Mouse (Mus musculus) Patski (cell line): Measurements from ENCODE around the gene Cyld. TPM values are rescaled to one million over a fixed set of nuclear protein-coding genes. Genes with fewer than 3 reads are reported as not detected.
"Not testable (repeated sequence)": the region's sequence is repeated elsewhere in the genome, so short reads cannot be mapped to it uniquely, and the experiment has no call there.

Experiments
- ATAC-seq: fragments of 100-300 bp; one replicate; pipeline ENCODE4 v1.8.0; 2021
- CTCF ChIA-PET: fragments of 350-600 bp; sonication (Branson Sonifier 250); formaldehyde crosslinking; loops from one replicate; lab custom pipeline; 2022; ENCODE audit warnings: inconsistent platforms; lab: Charles Lee
- POLR2A ChIA-PET: fragments of 350-600 bp; sonication (Branson Sonifier 250); formaldehyde crosslinking; loops from one replicate; lab custom pipeline; 2022; ENCODE audit warnings: antibody characterized with exemption, inconsistent platforms; lab: Charles Lee
- DNase-seq: peaks from one replicate; pipeline ENCODE4 v3.0.0-alpha.2; 2011; ENCODE audit warnings: low read depth, low spot score
- H3K27me3 ChIP-seq: fragments of 371-371 bp; one replicate; pipeline ENCODE4 v1.5.1; 2021
- CTCF ChIP-seq: fragments of 100-300 bp; IDR thresholded peaks from one replicate; pipeline ENCODE4 v1.5.1; 2021
- in situ Hi-C: fragments of 300-500 bp; cut with MboI; formaldehyde crosslinking; loops from 3 replicates; pipeline ENCODE4 v1.11.1; 2018; ENCODE audit warnings: low pct_unique_long_range_greater_than_20kb, mixed read lengths
- polyA plus RNA-seq: library from polyadenylated mRNA; unstranded; gene quantifications from one replicate; pipeline ENCODE4 v1.2.3, GENCODE M21; 2021

Gene Cyld
- 46.7 TPM for polyA plus RNA-seq

- no peak for TF ChIP-seq CTCF
- in situ Hi-C loops = no loop called here
- ATAC-seq = peak; percentile 99
- POLR2A ChIA-PET = no interaction called here
- H3K27me3 ChIP-seq = no peaks in the 10 kb centered on the region
- DNase-seq = peak; percentile 96
- CTCF ChIA-PET = interaction anchor here (1.2 kb wide), 1 partner anchor 59 kb away, joined by 3 read pairs; no protein-coding TSS in a partner anchor
These were observed at the start of gene Cyld for GRCm38 (mm10) chr8:88696721-88697641. Gene Cyld, plus strand, starts transcription at chr8:88697028.

GRCm38 (mm10) chr8:88648322-88648721 lies 48.5 kb upstream of the Cyld start:
- DNase-seq (no peak), ATAC-seq (no peak)
- TF ChIP-seq CTCF = no peak
- ChIA-PET POLR2A (no interaction called here), CTCF (no interaction called here)
- in situ Hi-C loops = no loop called here
- peaks cover 6% of the 10 kb centered on the region for H3K27me3 ChIP-seq

GRCm38 (mm10) chr8:88650016-88650708 lies 46.7 kb upstream of the Cyld start:
- ATAC-seq = no peak
- TF ChIP-seq CTCF = no peak
- in situ Hi-C loops = no loop called here
- DNase-seq = no peak
- H3K27me3 ChIP-seq = peaks cover 10% of the 10 kb centered on the region
- POLR2A ChIA-PET = no interaction called here
- CTCF ChIA-PET = no interaction called here

GRCm38 (mm10) chr8:88651122-88651521 lies 45.7 kb upstream of the Cyld start:
- POLR2A ChIA-PET, CTCF ChIA-PET, DNase-seq, in situ Hi-C loops, ATAC-seq: not testable (repeated sequence)
- H3K27me3 ChIP-seq = peaks cover 15% of the 10 kb centered on the region

GRCm38 (mm10) chr8:88655334-88655733 lies 41.5 kb upstream of the Cyld start:
- POLR2A ChIA-PET = no interaction called here
- no peak for ATAC-seq

GRCm38 (mm10) chr8:88659873-88660272 lies 37.0 kb upstream of the Cyld start:
- in situ Hi-C loops = no loop called here
- POLR2A ChIA-PET = no interaction called here
- CTCF ChIA-PET = interaction anchor here (1.3 kb wide), 1 partner anchor 9 kb away, joined by 3 read pairs; no protein-coding TSS in a partner anchor
- ATAC-seq = no peak
- no peak for DNase-seq
- no peak for TF ChIP-seq CTCF
- peaks cover 17% of the 10 kb centered on the region for H3K27me3 ChIP-seq

More at GRCm38 (mm10) chr8:88655334-88655733, 41.5 kb upstream of the Cyld start:
- in situ Hi-C loops = no loop called here
- H3K27me3 ChIP-seq = peaks cover 12% of the 10 kb centered on the region
- TF ChIP-seq CTCF = no peak
- DNase-seq = no peak
- CTCF ChIA-PET = no interaction called here

- POLR2A ChIA-PET = no interaction called here
- CTCF ChIA-PET = interaction anchor here (1.4 kb wide), 1 partner anchor 15 kb away, joined by 4 read pairs; no protein-coding TSS in a partner anchor
- in situ Hi-C loops = no loop called here
- TF ChIP-seq CTCF = no peak
- H3K27me3 ChIP-seq = peaks cover 20% of the 10 kb centered on the region
- DNase-seq (no peak), ATAC-seq (no peak)
These were observed 34.4 kb upstream of the Cyld start for GRCm38 (mm10) chr8:88662401-88662821.

GRCm38 (mm10) chr8:88664121-88664520 lies 32.7 kb upstream of the Cyld start:
- TF ChIP-seq CTCF = no peak
- ATAC-seq (no peak), DNase-seq (no peak)
- H3K27me3 ChIP-seq = peaks cover 20% of the 10 kb centered on the region
- POLR2A ChIA-PET = no interaction called here
- CTCF ChIA-PET = no interaction called here
- in situ Hi-C loops = no loop called here

GRCm38 (mm10) chr8:88664947-88665346 lies 31.9 kb upstream of the Cyld start:
- in situ Hi-C loops = no loop called here
- no peak for TF ChIP-seq CTCF
- CTCF ChIA-PET = no interaction called here
- POLR2A ChIA-PET = no interaction called here
- peaks cover 20% of the 10 kb centered on the region for H3K27me3 ChIP-seq
- no peak for ATAC-seq
- DNase-seq = no peak

GRCm38 (mm10) chr8:88666435-88666834 lies 30.4 kb upstream of the Cyld start:
- H3K27me3 ChIP-seq = peaks cover 20% of the 10 kb centered on the region
- no peak for TF ChIP-seq CTCF
- POLR2A ChIA-PET = no interaction called here
- no peak for DNase-seq
- in situ Hi-C loops = no loop called here
- CTCF ChIA-PET = no interaction called here
- no peak for ATAC-seq
